Mouse (Mus musculus) embryonic facial prominence, embryonic 14.5 days (tissue): ENCODE measurements at regions not wholly inside any gene's neighbourhood (a gene's known extent, or its start where the extent isn't known, plus 50 kb on each side); places are given as distances from the start of the nearest gene placed in this dataset.

Experiments used
- ATAC-seq: fragments of 200-750 bp; cut with Nextera tagmentation; 2 replicates; pipeline ENCODE4 v1.8.0; 2017; ENCODE audit warnings: low read depth, moderate number of reproducible peaks, moderate TSS enrichment
- DNase-seq: peaks from one replicate; pipeline ENCODE4 v3.0.0-alpha.2; 2015; ENCODE audit warnings: low spot score
- H3K27ac ChIP-seq: fragments of 300-500 bp; sonication (generic); replicated peaks from 2 replicates; pipeline ENCODE4 v1.5.1; 2014; ENCODE audit warnings: low read depth, mild to moderate bottlenecking, low read length, moderate library complexity
- H3K27me3 ChIP-seq: fragments of 300-500 bp; sonication (generic); replicated peaks from 2 replicates; pipeline ENCODE4 v1.6.1; 2014; ENCODE audit warnings: low read length; ENCODE audit not compliant: control insufficient read depth, insufficient read depth
- H3K36me3 ChIP-seq: fragments of 300-500 bp; sonication (generic); 2 replicates; pipeline ENCODE4 v1.6.1; 2014; ENCODE audit warnings: low read length, mixed read lengths; ENCODE audit not compliant: control insufficient read depth, insufficient read depth
- H3K4me1 ChIP-seq: fragments of 300-500 bp; sonication (generic); 2 replicates; pipeline ENCODE4 v1.6.1; 2014; ENCODE audit warnings: antibody characterized with exemption, low read length; ENCODE audit not compliant: control insufficient read depth, insufficient read depth
- H3K4me2 ChIP-seq: fragments of 300-500 bp; sonication (generic); 2 replicates; pipeline ENCODE4 v1.6.1; 2014; ENCODE audit warnings: low read depth, mild to moderate bottlenecking, low read length, moderate library complexity, mixed read lengths
- H3K4me3 ChIP-seq: fragments of 300-500 bp; sonication (generic); 2 replicates; pipeline ENCODE4 v1.5.1; 2014; ENCODE audit warnings: low read depth, mild to moderate bottlenecking, low read length
- H3K9ac ChIP-seq: fragments of 300-500 bp; sonication (generic); 2 replicates; pipeline ENCODE4 v1.6.1; 2014; ENCODE audit warnings: low read depth, mild to moderate bottlenecking, low read length, moderate library complexity, mixed read lengths
- H3K9me3 ChIP-seq: fragments of 300-500 bp; sonication (generic); 2 replicates; pipeline ENCODE4 v1.6.1; 2016; ENCODE audit warnings: low read length; ENCODE audit not compliant: control insufficient read depth
- WGBS: fragments of 180-500 bp; shearing (Covaris S2); extraction: QIAGEN DNeasy Blood & Tissue Kit; methylation state at CpG from one replicate; pipeline ENCODE4 v1.1.7; 2014; 5-methylcytosine and 5-hydroxymethylcytosine counted together

DNA sequence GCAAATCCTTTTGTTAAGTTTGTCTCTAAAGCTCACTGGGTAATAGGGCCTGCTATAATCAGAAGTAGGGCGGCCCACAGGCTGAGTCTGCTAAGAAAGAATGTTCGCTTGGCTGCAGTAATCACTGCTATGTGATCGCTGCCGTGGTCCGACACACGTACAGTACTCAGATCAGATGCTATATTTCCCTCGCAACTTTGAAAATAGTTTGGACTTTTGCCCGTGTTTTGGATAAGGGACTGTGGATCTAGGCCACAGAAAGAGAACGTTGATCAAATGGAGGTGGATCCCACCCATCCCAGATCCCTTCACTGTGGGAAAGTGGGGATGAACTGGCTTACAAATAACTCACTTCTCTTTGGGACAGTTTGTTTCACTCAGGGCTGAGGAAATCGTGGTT lies 88.5 kb upstream of the Rnd3 start:
- no peaks in the 10 kb centered on the region for H3K9me3 ChIP-seq
- WGBS = 48% methylated on average over 10 of the region's 10 CpGs
- ATAC-seq (peak; percentile 67), DNase-seq (peak; percentile 83)
- no peak overlapping the region for H3K4me3 ChIP-seq
- H3K4me1 ChIP-seq = peaks cover 26% of the 10 kb centered on the region
- no peak overlapping the region for H3K4me2 ChIP-seq
- H3K36me3 ChIP-seq = no peaks in the 10 kb centered on the region
- H3K27me3 ChIP-seq = no peaks in the 10 kb centered on the region
- peak overlapping the region; percentile 17; the same call in 1 of the 2 replicates for H3K27ac ChIP-seq
- no peak overlapping the region for H3K9ac ChIP-seq

DNA sequence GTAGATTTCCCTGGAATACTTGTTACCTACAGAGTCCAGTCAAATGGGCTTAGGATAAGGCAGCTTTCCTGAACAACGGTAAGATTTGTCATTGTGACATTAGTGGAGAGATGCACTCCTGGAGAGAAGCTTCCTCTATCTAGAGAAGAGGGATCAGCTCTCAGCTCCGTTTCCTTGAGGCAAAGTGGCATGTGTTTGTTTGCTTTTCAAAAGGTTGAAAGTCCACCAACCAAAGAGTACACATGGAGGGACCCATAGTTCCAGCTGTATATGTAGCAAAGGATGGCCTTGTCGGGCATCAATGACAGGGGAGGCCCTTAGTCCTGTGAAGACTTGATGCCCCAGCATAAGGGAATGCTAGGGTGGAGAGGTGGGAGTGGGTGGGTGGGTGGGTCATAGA lies 87.9 kb upstream of the Rnd3 start:
- no peak overlapping the region; the same call in 1 of the 2 replicates for H3K27ac ChIP-seq
- H3K36me3 ChIP-seq = no peaks in the 10 kb centered on the region
- no peaks in the 10 kb centered on the region for H3K27me3 ChIP-seq
- 55% methylated on average over 3 of the region's 3 CpGs for WGBS
- ATAC-seq = no peak
- DNase-seq = no peak
- no peak overlapping the region for H3K4me2 ChIP-seq
- no peak overlapping the region for H3K9ac ChIP-seq
- peaks cover 26% of the 10 kb centered on the region for H3K4me1 ChIP-seq
- no peak overlapping the region for H3K4me3 ChIP-seq
- H3K9me3 ChIP-seq = no peaks in the 10 kb centered on the region

DNA sequence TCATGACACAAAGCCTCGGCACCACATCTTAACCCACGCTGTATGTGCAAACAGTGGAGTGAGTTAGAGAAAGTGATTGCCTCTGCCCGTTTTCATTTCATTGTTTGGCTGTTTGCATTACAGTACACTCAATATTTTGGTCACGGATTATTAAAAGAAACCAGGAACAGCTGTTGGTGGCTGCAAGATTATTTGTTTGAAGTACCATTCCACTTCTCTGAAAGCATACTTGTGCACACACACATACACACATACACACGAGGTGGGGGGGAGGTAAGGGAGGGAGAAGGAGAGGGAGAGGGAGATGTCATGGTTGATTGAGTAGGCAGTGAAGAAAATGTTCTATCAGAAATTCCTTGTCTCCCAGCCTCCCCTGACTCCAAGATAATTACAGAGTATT lies 85.5 kb upstream of the Rnd3 start:
- WGBS = 31% methylated on average over 5 of the region's 5 CpGs
- peak; percentile 19; the same call in 1 of the 2 replicates for ATAC-seq
- Histone ChIP-seq H3K9ac (no peak overlapping the region), H3K4me3 (no peak overlapping the region), H3K27me3 (no peaks in the 10 kb centered on the region), H3K27ac (no peak overlapping the region; the same call in 1 of the 2 replicates), H3K36me3 (no peaks in the 10 kb centered on the region), H3K4me2 (no peak overlapping the region), H3K9me3 (no peaks in the 10 kb centered on the region), H3K4me1 (peaks cover 26% of the 10 kb centered on the region)
- peak; percentile 84 for DNase-seq

DNA sequence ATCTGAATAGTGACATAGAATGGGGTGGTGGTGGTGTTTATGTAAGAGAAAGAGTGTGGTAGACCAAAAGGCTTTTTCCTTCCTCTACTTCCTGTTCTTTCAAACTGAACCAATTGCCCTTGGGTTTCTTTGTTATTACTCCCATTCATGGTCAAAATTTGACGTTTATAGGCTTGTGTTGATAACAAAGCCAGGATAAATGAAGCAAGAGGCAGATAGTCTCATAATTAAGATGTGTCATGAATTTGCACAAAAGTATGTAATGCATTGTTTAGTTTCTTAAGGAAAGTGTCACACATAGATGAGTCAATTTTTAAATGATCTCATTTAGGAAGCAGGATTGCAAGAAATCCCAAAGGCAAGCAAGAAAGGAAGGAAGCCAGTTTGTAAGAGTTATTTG lies 73.9 kb upstream of the Rnd3 start:
- H3K4me2 ChIP-seq = no peak overlapping the region
- no peak for ATAC-seq
- H3K36me3 ChIP-seq = no peaks in the 10 kb centered on the region
- H3K4me1 ChIP-seq = peaks cover 12% of the 10 kb centered on the region
- no peak for DNase-seq
- H3K9ac ChIP-seq = no peak overlapping the region
- H3K4me3 ChIP-seq = no peak overlapping the region
- H3K9me3 ChIP-seq = no peaks in the 10 kb centered on the region
- no peak overlapping the region for H3K27ac ChIP-seq
- 50% methylated on average over 1 of the region's 1 CpGs for WGBS
- no peaks in the 10 kb centered on the region for H3K27me3 ChIP-seq

DNA sequence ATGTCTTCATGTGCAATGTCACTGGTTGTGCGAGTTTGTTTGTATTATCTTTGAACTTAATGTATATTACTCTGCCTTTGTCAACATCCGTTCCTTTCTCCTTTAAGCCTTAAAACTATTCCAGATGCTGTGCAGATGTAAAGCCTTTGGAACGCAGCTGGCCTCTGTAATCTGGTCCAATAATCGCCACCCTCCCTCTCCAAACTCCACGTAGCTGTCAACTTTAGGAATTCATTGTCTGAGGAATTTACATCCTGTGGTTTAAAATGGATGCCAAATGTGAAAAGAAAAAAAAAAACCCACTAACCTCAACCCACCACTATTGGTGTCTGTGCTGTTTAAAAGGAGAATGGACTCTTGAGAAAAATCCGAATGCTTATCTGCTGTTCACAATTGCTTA lies 70.8 kb upstream of the Rnd3 start:
- Histone ChIP-seq H3K36me3 (no peaks in the 10 kb centered on the region), H3K4me3 (no peak overlapping the region), H3K4me2 (no peak overlapping the region; the same call in 1 of the 2 replicates), H3K27ac (peak overlapping the region; percentile 52), H3K27me3 (no peaks in the 10 kb centered on the region), H3K9ac (no peak overlapping the region), H3K9me3 (no peaks in the 10 kb centered on the region), H3K4me1 (peaks cover 12% of the 10 kb centered on the region)
- peak; percentile 88 for DNase-seq
- 19% methylated on average over 6 of the region's 6 CpGs for WGBS
- 0 out of 2 replicates have a peak, but pooled peaks have one; percentile 30 for ATAC-seq

DNA sequence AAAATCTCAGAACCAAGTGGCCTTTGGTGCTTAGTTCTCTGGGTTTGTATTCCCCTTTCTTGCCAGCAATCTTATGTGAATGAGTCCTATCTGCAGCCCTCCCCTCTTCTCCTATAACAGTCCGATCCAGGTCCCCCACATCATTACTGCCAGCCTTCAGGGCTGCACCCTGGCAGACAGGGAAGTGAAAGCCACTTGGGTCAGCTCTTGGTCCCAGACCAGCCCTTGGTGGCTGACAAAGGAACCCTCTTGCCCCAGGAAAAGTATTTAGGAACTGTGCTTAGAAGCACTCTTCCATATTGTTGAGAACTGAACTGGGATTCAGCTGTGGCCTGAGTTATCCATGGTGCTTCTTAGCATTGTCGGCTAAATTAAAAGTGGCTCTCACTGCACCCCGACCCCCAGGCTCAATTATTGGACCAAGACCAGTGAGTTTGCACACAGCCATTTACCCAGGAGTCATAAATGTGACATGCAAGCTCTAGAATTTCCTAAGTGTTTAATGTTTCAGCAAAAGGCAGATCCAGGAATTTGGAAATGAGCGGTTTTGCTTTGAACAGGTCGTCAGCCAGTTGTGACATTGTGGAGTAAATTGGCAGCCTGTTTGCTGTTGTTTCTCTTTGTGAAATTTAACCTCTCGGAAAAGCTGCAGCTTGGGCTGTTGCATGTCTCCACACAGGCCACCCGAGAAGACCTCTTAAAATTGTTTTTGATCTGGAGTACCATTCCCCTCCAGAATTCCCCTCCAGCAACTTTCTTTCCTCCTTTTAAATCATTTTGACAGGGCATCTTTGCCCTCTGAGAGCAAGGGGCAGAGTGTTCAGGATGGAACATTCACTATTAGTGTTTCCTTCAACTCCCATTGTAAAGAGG lies 58.5 kb upstream of the Rnd3 start:
- Histone ChIP-seq H3K4me1 (peaks cover 8% of the 10 kb centered on the region; the same call in 1 of the 2 replicates), H3K4me3 (no peak overlapping the region), H3K9me3 (no peaks in the 10 kb centered on the region), H3K4me2 (no peak overlapping the region), H3K36me3 (no peaks in the 10 kb centered on the region), H3K9ac (no peak overlapping the region), H3K27me3 (no peaks in the 10 kb centered on the region), H3K27ac (no peak overlapping the region)
- WGBS = 26% methylated on average over 7 of the region's 7 CpGs
- ATAC-seq (no peak), DNase-seq (no peak)

DNA sequence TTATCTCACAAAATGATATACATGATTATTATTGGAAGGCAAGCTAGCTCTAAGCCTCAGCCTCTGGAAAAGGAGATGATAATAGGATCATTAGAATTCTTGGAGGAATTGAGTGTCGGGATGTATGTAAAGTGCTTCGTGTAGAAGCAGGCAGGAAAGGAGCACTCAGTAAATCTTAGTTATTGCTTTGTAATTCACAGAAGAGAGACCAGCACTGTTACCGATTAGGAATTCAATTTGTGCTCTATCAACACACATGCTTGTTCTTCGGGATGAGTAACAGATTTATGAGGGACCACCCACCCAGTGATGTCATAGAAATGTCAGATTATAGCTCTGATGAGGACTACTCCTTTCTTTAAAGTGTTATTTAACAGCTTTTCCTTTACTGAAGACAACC lies 57.4 kb upstream of the Rnd3 start:
- Histone ChIP-seq H3K9ac (no peak overlapping the region), H3K27me3 (no peaks in the 10 kb centered on the region), H3K9me3 (no peaks in the 10 kb centered on the region), H3K36me3 (no peaks in the 10 kb centered on the region), H3K4me1 (peaks cover 8% of the 10 kb centered on the region; the same call in 1 of the 2 replicates), H3K4me3 (no peak overlapping the region), H3K27ac (no peak overlapping the region), H3K4me2 (no peak overlapping the region)
- DNase-seq = no peak
- 27% methylated on average over 4 of the region's 4 CpGs for WGBS
- ATAC-seq = no peak
